Mouse (Mus musculus) heart, embryonic 14.5 days (tissue): ENCODE measurements at regions not wholly inside any gene's neighbourhood (a gene's known extent, or its start where the extent isn't known, plus 50 kb on each side); places are given as distances from the start of the nearest gene placed in this dataset.
A peak's percentile ranks its signal among the peaks of the same experiment; 100 is the strongest.

Source experiments
- ATAC-seq: fragments of 200-750 bp; cut with Nextera tagmentation; 2 replicates; pipeline ENCODE4 v1.8.0; 2017; ENCODE audit warnings: low read depth, moderate TSS enrichment; ENCODE audit not compliant: insufficient number of reproducible peaks, insufficient read depth, low FRiP score
- H3K27ac ChIP-seq, 2 experiments: fragments of 200-500 bp in 1 of 2; fragments of 300-500 bp in 1 of 2; sonication (generic) in 1 of 2; replicated peaks in 1 of 2; 2 replicates each; pipeline ENCODE4 v1.5.1; 2012 to 2014; ENCODE audit warnings: low read depth in 2 of 2, low read length in 2 of 2, control low read depth in 1 of 2, mild to moderate bottlenecking in 1 of 2, mixed read lengths in 1 of 2; ENCODE audit not compliant: control insufficient read depth in 1 of 2, insufficient read depth in 1 of 2
- H3K27me3 ChIP-seq: fragments of 300-500 bp; sonication (generic); 2 replicates; pipeline ENCODE4 v1.6.1; 2014; ENCODE audit warnings: mild to moderate bottlenecking, low read length, control low read depth; ENCODE audit not compliant: control insufficient read depth, insufficient read depth
- H3K36me3 ChIP-seq: fragments of 300-500 bp; sonication (generic); 2 replicates; pipeline ENCODE4 v1.6.1; 2014; ENCODE audit warnings: mild to moderate bottlenecking, control low read depth, low read length, mixed read lengths; ENCODE audit not compliant: control insufficient read depth, insufficient read depth
- H3K4me1 ChIP-seq, 2 experiments: fragments of 200-500 bp in 1 of 2; fragments of 300-500 bp in 1 of 2; sonication (generic) in 1 of 2; 2 replicates each; pipeline ENCODE4 v1.6.1; 2012 to 2014; ENCODE audit warnings: low read length in 2 of 2, control low read depth in 1 of 2, mixed read lengths in 1 of 2; ENCODE audit not compliant: control insufficient read depth in 2 of 2, insufficient read depth in 2 of 2
- H3K4me2 ChIP-seq: fragments of 300-500 bp; sonication (generic); 2 replicates; pipeline ENCODE4 v1.6.1; 2014; ENCODE audit warnings: mild to moderate bottlenecking, low read length
- H3K4me3 ChIP-seq, 2 experiments: fragments of 200-500 bp in 1 of 2; fragments of 300-500 bp in 1 of 2; sonication (generic) in 1 of 2; 2 replicates each; pipeline ENCODE4 v1.5.1; 2012 to 2014; ENCODE audit warnings: low read length in 2 of 2, mild to moderate bottlenecking in 2 of 2, control low read depth in 1 of 2, low read depth in 1 of 2, moderate library complexity in 1 of 2; ENCODE audit not compliant: control insufficient read depth in 1 of 2, insufficient read depth in 1 of 2
- H3K9ac ChIP-seq: fragments of 300-500 bp; sonication (generic); 2 replicates; pipeline ENCODE4 v1.6.1; 2014; ENCODE audit warnings: mild to moderate bottlenecking, low read length
- H3K9me3 ChIP-seq: fragments of 300-500 bp; sonication (generic); 2 replicates; pipeline ENCODE4 v1.6.1; 2016; ENCODE audit warnings: low read length, control low read depth; ENCODE audit not compliant: control insufficient read depth
- WGBS: fragments of 180-500 bp; shearing (Covaris S2); extraction: QIAGEN DNeasy Blood & Tissue Kit; methylation state at CpG from one replicate; pipeline ENCODE4 v1.1.7; 2014; 5-methylcytosine and 5-hydroxymethylcytosine counted together

GRCm38 (mm10) chr4:31403976-31404375 is 559.9 kb upstream of the Map3k7 start:
- Histone ChIP-seq H3K4me1 (peaks cover 12 to 18% of the 10 kb centered on the region in 2 experiments), H3K27ac (peak overlapping the region; percentile 55 to 76), H3K4me3 (no peak overlapping the region), H3K9me3 (no peaks in the 10 kb centered on the region), H3K36me3 (no peaks in the 10 kb centered on the region), H3K27me3 (no peaks in the 10 kb centered on the region), H3K9ac (no peak overlapping the region), H3K4me2 (no peak overlapping the region)
- ATAC-seq = no peak
- 68% methylated on average over 8 of the region's 8 CpGs for WGBS

GRCm38 (mm10) chr4:31404840-31405714 is 558.8 kb upstream of the Map3k7 start:
- Histone ChIP-seq H3K4me1 (peaks cover 12 to 16% of the 10 kb centered on the region in 2 experiments), H3K27me3 (no peaks in the 10 kb centered on the region), H3K4me2 (peak overlapping the region; percentile 58), H3K9ac (no peak overlapping the region; the same call in 1 of the 2 replicates), H3K27ac (peak overlapping the region; percentile 55 to 76), H3K36me3 (no peaks in the 10 kb centered on the region), H3K9me3 (no peaks in the 10 kb centered on the region), H3K4me3 (peak overlapping the region; percentile 8 to 22)
- 17% methylated on average over 16 of the region's 16 CpGs for WGBS
- peak; percentile 82 for ATAC-seq

GRCm38 (mm10) chr4:31410157-31410556 is 553.7 kb upstream of the Map3k7 start:
- Histone ChIP-seq H3K4me2 (no peak overlapping the region), H3K4me3 (no peak overlapping the region), H3K36me3 (no peaks in the 10 kb centered on the region), H3K4me1 (peaks cover 5 to 6% of the 10 kb centered on the region in 2 experiments), H3K27me3 (no peaks in the 10 kb centered on the region), H3K9ac (no peak overlapping the region), H3K27ac (no peak overlapping the region), H3K9me3 (no peaks in the 10 kb centered on the region)
- no peak for ATAC-seq
- 78% methylated on average over 3 of the region's 3 CpGs for WGBS

GRCm38 (mm10) chr4:31411770-31412525 is 551.9 kb upstream of the Map3k7 start:
- ATAC-seq = no peak
- Histone ChIP-seq H3K27ac (no peak overlapping the region), H3K9ac (no peak overlapping the region), H3K27me3 (no peaks in the 10 kb centered on the region), H3K36me3 (no peaks in the 10 kb centered on the region), H3K4me3 (no peak overlapping the region), H3K4me2 (no peak overlapping the region), H3K4me1 (0 out of 4 replicates have a peak, but pooled peaks cover 0 to 2% of the 10 kb centered on the region in 2 experiments), H3K9me3 (no peaks in the 10 kb centered on the region)
- 78% methylated on average over 9 of the region's 9 CpGs for WGBS

- no peak for ATAC-seq
Observed at GRCm38 (mm10) chr4:31417161-31417560, 546.7 kb upstream of the Map3k7 start.

GRCm38 (mm10) chr4:31419240-31419639 is 544.7 kb upstream of the Map3k7 start:
- H3K27me3 ChIP-seq = no peaks in the 10 kb centered on the region
- no peaks in the 10 kb centered on the region for H3K36me3 ChIP-seq
- no peak for ATAC-seq
- no peak overlapping the region for H3K4me3 ChIP-seq
- no peaks in the 10 kb centered on the region for H3K9me3 ChIP-seq
- H3K4me1 ChIP-seq = 0 out of 4 replicates have a peak, but pooled peaks cover 2 to 6% of the 10 kb centered on the region in 2 experiments
- H3K27ac ChIP-seq = 0 out of 4 replicates have a peak overlapping the region, but pooled peaks of 1 of the 2 experiments have one; percentile 2
- H3K9ac ChIP-seq = no peak overlapping the region
- no peak overlapping the region for H3K4me2 ChIP-seq
- WGBS = 6% methylated on average over 6 of the region's 6 CpGs

More at GRCm38 (mm10) chr4:31417161-31417560, 546.7 kb upstream of the Map3k7 start:
- H3K9ac ChIP-seq = no peak overlapping the region
- no peaks in the 10 kb centered on the region for H3K36me3 ChIP-seq
- no peaks in the 10 kb centered on the region for H3K9me3 ChIP-seq
- H3K4me2 ChIP-seq = no peak overlapping the region
- no peak overlapping the region for H3K27ac ChIP-seq
- no peaks in the 10 kb centered on the region for H3K27me3 ChIP-seq
- H3K4me3 ChIP-seq = no peak overlapping the region
- 0 out of 4 replicates have a peak, but pooled peaks cover 2 to 6% of the 10 kb centered on the region in 2 experiments for H3K4me1 ChIP-seq
- 82% methylated on average over 4 of the region's 4 CpGs for WGBS

- Histone ChIP-seq H3K4me3 (no peak overlapping the region), H3K27me3 (no peaks in the 10 kb centered on the region), H3K36me3 (no peaks in the 10 kb centered on the region), H3K9ac (no peak overlapping the region), H3K4me2 (no peak overlapping the region), H3K4me1 (0 out of 4 replicates have a peak, but pooled peaks cover 2 to 6% of the 10 kb centered on the region in 2 experiments), H3K9me3 (no peaks in the 10 kb centered on the region), H3K27ac (no peak overlapping the region)
- WGBS = 90% methylated on average over 9 of the region's 9 CpGs
- no peak for ATAC-seq
Observed at GRCm38 (mm10) chr4:31420167-31420566, 543.7 kb upstream of the Map3k7 start.
